Mouse (Mus musculus): ENCODE results near the gene Neu3.

- TF ChIP-seq POLR2AphosphoS5 (IDR thresholded peaks at IDR 0.05; ENCODE audit: insufficient replicate concordance, low read depth, low read length) (no peak), CTCF (IDR thresholded peaks at IDR 0.05; ENCODE audit: low read depth, low read length) (no peak), GATA1 (IDR thresholded peaks at IDR 0.05; ENCODE audit: borderline replicate concordance, low read length) (no peak), TAL1 (conservative IDR thresholded peaks at IDR 0.05; ENCODE audit: low read depth, low read length) (no peak)
These were observed 5.1 kb downstream of the Neu3 start for GRCm38 (mm10) chr7:99823045-99823663.

Measured in G1E (cell line).